Mouse (Mus musculus) left cerebral cortex, adult 11 months (tissue): ENCODE measurements around the gene Poc1b.
"Not testable (repeated sequence)": the region's sequence is repeated elsewhere in the genome, so short reads cannot be mapped to it uniquely, and the experiment has no call there.

Source experiments
- DNase-seq: peaks from one replicate; pipeline ENCODE4 v3.0.0; 2022; ENCODE audit warnings: low spot score

Poc1b gene

DNA sequence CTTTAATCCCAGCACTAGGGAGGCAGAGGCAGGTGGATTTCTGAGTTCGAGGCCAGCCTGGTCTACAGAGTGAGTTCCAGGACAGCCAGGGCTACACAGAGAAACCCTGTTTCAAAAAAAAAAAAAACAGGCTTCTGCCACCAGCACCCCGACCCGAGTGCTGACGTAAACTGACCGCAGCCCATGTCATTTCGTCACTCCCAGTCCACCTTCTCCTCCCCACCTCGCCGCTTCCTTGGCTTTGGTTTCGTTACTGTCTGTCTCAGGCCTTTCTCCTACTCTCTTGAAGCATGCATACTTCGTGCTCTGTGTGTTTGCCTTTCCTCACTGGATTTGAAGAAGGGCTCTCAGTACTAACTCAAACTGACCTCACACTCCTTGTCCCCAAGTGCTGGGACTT, 50.9 kb downstream of the Poc1b start:
- DNase-seq: not testable (repeated sequence)

DNA sequence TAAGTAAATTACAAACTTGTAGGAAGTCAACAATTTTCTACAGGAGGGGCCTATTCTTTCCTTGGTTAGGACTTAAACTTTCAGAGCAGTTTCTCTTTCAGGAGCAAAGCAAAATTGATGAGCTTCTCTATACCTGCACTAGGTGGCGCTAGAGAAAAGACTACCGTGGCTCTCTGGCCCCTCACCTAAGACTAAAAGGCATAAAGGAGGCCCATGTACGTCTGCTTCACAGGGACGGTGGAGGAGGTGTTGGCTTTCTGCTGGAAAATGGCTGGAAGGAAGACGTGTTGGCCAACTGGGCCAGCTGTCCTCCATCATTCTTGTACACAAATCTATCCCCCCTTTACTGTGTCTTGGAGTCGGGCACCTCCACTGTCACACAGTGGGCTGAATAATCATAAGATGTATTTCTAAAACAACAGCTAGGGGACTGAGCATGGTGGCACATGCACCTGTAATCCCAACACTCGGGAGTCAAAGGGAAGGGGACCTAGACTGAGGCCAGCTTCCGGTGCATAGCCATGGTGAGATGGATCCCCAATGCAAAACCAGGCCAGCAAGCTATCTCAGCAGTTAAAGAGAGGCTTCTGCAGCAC, 55.2 kb downstream of the Poc1b start:
- no peak for DNase-seq

DNA sequence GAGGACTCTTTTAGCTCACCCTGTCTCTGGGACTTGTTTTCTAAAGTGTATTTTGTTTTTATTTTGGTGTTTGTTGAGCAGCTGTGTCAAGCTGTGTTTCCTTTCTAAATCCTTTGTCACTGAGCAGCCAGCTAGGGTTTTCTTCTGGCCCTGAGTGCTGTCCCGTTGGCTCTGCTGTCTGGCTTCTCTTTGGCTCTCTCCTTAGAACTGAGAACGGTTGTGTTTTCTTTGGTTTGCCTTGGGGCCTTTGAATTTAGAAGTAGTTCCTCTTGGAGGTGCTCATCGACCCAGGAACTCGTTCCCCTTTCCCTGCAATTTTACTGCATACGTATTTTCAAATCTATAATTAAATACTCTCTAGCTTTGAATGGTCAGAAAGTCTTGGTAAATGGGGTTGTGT, 56.2 kb downstream of the Poc1b start:
- no peak for DNase-seq

DNA sequence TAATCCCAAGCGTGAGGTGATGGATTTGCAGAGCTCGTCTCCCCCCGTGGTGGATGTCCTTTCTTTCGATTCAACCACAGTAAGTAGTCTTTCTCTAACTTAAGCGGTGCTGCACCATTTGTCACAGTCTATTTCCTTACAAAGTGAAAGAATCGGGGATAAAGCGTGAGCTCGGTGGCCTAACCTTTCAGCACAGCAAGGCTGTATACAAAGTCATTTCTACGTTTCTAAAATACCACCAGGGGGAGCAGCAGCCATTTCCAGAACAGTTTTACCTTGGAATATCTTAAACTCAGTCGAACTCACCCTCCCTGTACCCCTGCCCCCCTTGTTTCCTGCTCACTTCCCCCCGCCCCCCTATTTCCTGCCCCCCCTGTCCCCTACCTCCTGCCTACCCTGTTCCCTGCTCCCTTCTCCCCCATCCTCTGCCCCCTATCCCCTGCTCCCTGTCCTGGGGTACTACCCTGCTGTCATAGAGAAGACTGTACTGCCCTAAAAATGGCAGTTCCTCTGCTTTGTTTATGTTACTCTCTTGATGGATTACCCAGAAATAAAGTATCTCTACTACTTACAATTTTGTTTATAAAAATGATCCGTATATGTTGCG, 58.1 kb downstream of the Poc1b start:
- DNase-seq: no peak

DNA sequence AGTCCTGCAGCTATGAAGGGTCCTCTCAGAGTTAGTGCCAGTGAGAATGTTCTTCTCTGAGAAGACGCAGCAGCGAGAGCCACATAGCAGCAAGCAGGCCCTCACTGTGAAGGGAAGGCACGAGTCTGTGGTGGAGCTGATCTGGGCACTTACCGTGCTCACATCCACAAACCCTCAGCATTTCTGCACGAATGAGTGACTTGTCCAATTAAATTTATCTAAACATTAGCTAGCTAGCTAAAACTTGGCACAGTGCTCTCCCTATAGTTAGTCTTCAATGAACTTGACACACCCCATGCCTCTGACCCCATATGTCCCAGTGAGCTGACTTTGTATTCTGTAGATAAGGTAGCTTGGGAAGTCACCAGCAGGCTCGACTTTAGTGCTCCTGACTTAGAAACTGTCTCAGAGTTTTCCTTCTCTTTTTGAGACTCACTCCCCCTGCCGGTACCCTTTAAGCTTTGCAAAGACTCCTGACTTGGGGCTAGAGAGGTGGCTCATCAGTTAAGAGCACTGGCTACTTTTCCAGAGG, 59.0 kb downstream of the Poc1b start:
- no peak for DNase-seq

DNA sequence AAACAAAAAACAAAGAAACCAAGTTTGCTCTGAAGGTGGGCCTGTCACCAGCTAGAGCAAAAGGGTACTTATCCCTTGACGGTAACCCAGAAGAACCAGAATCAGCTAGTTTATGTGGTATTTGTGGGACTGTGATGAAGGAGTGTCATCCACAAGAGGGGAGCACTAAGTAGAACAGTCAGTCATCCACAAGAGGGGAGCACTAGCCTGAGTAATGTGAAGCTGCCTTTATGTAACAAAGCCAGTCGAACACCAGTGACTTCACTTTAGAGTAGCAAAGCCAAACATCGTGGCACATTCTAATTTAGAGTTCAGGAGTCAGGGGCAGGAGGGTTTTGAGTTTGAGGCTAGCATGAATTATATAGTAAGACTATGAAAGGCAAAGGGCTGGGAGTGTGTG, 59.6 kb downstream of the Poc1b start:
- DNase-seq: no peak

DNA sequence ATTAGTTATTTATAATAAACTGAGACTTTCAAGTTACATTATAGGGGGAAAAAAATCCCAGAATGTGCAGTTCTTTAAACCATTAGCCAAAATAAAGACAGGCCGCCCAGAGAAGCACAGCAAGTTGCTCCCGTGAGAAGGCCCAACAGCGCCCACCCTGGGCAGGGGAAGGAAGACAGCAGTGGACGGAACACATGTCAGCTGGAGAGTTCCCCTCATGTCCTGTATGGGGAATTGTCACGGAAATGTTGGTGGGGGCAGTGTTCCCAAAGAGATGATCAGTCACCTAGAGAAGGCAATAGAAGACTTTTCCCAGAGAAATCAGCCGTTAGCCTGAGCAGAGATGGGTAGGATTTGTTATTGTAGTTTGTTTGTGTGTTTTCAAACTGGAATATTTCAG, 61.6 kb downstream of the Poc1b start:
- no peak for DNase-seq

DNA sequence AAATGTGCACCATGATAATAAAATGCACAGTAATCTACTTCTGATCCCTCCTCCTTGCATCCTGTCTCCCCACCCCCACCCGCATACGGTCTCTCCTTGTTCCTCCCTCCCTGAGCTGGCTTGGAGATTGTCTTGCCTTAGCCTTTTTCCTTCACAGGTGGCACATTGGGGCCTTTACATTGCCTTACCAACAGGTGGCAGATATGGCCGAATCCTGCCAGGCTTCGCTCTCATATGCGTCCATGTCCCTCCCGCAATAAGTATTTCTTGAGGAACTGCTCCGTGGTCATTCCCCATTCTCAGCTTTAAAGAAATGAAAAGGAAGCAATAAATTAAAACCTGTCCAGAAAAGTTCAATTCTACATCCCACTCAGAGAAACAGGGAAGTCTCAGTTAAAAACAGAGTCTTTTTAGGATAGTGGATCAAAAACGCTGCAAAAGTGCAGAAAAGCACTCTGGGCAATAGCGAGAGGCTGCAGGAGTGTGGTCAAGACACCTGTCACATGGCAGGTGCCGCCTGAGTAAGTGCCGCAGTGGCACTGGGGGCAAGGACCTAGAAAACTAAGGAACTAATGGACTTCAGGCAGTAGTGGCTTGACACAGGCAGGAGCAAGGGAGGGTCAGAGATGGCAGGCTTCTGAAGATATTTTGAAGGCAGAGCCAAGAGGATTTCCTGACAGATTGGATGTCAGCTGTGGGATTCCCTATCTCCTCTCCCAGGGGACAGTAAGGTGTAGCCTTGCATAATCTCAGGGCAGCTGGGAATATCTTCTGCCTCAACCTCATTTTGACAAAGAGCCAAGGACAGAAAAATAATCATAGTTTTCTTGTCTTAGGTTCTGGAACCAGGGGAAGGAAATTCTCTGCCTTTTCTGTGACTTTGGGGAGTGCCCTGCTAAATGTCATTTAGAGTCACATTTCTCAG, 62.3 kb downstream of the Poc1b start:
- no peak for DNase-seq

DNA sequence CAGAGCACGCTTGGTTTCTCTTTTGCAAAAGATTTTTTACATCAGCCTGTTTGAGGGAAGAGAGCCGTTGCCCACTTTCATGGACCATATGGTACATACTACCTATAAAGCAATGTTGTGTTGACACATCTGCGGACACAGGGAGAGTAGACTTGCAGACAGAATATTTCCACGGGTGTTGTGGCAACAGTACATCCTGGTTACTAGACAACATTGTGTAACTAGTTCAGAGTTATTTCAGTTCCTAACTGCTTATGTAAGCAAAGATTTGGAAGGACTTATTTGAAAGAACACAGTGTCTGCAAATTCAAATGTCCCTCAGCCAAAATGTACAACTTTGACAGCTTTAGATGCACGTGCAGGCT, 62.9 kb downstream of the Poc1b start:
- DNase-seq: no peak

DNA sequence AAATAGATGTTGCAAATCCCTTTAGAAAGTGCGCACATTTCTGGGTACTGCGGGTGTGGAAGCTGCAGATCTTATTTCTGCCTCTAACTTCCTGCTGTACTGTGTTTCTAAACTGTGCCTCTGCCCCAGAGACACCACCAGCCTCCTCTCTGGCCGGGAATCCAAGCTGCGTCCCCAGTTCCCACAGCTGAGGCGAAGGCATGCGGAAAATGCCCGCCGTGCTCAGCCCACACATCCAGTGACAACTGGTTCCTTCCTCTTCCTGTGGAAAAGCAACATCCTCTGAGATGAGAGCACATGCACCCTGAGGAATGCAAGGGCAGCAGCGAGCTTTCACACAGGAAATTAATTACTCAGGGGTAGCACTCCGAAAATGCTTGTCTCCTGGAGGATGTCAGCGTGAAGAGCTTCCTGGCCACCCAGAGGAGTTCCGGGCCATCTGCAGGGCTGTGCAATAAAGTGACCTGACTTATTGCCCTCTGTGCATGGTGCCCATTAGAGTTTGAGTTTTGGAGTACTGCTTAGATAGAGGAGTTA, 65.2 kb downstream of the Poc1b start:
- no peak for DNase-seq

DNA sequence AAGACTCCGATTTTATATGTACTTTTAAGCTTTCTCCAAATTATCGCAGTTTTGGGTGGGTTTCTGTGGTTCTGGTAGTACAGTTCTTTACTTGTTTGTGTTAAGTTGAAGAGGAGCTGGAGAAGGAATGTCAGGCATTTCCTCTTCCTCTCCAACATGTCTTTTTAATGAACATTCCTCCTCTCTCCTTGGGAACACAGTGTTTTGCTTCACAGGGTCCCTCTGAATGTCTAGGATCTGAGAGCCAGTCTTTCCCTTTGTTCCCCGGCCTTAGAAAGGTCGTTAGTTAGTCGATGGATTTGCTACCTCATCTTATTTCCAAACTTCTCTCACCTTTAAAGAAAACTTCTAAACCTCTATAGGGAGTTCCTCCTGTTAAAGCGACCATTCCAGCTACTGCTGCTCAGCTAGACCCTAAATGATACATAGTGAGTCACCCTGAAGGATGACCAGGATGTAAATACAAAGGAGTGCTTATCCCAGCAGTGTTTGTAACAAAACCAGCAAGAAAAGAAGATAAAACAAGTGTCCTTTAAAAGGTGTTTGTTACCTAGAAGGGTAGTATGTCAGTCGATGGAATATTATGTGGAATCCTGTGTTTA, 66.2 kb downstream of the Poc1b start:
- DNase-seq: no peak

DNA sequence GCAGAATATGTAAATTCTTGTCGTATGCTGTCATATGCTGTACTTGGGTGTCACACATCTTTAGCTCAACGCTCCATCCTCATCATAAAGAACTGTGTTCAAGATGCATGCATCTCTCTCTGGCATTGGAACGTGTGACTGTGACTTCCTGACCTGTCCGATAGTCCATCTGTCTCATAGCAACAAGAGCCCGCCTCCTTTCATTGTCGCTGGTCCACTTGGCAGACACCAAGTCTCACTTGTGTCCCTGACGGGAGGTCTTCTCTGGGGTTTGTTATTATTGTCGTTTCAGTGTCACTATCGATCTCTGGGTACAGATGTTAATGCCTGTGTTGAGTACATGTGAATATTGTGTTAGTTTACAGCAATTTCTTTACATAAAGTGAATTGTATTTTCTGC, 70.1 kb downstream of the Poc1b start:
- DNase-seq: no peak

DNA sequence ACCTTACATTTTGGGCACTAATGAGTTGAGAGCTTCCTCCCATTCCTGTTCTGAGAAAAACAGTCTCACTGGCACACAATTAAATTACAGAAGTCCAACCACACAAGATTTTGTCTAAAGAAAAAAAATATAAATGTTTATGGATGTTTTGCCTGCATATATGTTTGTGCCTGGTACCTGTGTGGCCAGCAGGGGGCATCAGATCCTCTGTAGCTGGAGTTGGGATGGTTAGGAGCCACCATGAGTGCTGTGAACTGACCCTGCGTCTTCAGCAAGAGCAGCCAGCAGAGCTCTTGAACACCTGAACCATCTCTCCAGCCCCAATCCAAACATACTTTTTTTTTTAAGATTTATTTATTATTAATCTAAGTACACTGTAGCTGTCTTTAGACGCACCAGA, 71.3 kb downstream of the Poc1b start:
- no peak for DNase-seq

DNA sequence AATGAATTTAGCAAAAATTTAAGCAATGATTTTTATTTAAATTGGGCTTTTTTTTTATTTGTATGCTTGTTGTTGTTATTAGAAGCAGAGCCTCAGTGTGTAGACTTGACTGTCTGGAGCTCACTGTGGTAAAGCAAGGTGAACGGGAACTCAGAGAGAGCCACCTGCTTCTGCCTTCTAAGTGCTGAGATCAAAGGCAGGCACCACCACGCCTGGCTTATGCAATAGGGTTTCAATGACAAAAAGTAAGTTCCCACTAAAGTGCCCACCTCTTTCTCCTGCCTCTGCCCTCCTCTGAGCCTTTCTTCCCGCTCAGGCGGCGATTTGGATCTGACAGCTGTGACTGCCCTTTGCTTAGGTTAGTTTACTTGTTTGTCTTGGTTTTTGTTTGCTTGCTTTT, 72.3 kb downstream of the Poc1b start:
- DNase-seq: no peak

DNA sequence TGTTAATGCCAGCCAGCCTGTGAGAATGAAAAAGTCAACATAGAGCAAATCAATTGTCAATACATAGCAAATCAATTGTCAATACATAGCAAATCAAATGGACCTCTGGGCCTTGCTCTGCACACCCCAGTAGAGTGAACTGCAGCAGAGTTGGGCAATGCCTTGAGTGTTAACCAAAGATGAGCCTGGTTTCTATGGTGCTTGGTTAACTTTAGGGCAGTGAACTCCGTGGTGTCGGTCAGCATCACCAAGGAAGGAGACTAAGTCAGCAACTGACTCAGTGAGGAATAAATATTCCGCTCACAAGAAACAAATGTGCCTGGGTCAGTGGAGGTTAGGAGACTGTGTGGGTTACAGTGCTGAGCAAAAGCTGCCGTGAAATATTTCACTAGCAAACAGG, 72.7 kb downstream of the Poc1b start:
- no peak for DNase-seq

DNA sequence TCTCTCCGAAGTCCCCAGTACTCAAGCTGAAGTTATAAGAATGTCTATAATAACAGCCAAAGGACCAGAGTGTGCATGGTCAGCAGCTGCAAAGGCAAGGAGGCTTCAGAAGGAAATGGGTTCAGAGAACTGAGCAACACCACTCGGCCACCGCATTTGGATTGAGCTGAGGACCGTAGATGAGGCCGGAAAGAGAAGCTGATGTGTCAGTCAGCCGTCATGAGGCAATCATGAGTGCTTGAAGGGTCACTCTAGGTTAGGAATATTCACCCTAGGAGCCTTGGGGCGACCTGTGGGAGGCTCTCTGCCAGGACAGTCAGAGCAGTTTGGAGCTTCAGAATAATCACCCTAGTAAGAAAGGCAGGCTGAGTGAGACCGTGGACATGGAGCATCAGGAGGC, 74.7 kb downstream of the Poc1b start:
- no peak for DNase-seq

DNA sequence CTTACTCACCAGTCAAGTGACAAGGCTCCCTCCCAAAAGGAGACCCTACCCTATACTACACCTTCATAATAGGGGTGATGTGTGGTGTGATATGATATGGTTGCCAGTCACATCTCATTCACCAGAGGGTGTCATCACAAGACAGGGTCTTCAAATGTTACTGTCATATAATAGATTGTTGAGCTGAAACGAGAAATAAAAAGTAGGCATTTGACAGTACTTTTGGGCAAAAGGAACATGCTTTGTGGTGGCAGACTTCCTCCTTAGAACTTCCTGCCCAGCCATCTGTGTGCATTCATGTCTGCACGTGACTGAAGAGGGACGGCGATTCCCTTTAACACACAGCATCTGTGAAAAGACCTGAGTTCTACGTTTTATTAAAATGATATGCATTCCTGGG, 75.3 kb downstream of the Poc1b start:
- no peak for DNase-seq

DNA sequence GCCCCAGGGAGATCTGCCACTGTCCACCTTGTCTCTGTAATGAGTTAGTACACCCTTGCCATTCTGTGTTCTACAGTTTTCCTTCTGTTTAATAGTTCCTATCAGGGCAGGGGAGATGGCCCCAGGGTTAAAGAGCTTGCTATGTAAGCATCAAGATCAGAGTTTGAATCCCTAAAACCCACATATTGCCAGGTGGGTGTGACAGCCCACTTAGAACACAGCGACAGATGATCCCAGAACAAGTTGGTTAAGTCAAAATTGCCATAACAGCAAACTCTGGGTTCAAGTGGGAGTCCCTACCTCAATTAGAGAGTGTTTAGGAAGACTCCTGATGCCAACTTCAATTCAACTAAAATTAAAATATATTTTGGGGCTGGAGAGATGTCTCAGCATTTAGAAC, 81.3 kb downstream of the Poc1b start:
- no peak for DNase-seq

DNA sequence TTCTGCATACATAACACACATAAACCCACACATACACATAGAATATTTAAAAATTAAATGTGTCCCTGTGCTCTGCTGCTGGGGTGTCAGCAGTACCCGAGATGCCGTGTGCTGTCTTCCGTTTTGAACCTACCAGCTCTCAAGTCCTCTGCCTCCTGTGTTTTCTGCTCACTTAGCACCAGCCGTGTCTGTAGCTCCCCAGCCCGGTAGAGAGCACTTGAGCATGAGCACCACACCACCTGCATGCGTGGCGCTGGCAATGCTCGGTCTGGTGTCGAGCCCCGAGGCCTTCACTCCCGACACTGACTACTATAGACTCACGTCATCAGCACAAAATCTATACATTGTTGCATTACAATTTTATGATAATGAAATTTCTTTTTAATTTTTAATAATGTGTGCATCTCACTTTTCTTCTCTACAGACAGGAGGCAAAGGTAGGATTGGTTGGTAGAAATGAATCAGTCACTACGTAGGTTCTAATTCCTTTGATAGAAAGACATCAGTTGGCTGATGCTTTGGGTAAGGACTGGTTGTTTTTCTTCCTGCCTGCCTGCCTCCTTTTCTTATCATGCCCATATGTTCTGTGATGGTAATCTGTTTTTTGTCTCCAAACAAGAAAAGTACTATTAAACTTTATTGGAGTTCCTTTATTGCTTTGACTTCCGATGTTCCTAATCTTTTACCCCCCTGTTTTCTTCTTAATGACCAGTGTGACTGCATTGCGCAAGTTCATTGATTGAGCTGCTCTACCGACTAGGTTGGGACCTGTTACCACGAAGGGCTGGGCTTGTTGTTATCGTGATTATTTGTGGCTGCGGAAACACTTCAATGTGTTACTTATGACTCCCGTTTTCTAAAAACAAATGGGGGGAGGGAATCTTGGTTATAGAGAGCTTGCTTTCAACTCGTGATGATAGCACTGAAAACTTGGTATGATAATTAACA, 82.1 kb downstream of the Poc1b start:
- DNase-seq: no peak

DNA sequence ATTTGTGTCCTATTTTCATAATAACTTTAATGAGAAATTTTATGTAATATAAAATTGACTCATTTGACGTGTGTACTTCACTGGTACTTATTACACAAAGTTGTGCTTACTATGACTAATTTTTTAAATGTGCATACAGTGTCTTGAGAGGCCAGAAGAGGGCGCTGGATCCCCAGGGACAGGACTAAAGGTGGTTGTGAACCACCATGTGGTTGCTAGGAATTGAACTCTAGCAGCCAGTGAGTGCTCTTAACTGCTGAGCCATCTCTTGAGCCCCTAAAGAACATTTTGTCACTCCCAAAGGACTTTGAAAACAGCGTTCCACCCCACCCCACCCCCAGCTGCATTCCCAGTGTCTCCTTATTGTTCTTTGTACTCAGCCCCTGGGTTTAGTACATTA, 84.0 kb downstream of the Poc1b start:
- DNase-seq: no peak

DNA sequence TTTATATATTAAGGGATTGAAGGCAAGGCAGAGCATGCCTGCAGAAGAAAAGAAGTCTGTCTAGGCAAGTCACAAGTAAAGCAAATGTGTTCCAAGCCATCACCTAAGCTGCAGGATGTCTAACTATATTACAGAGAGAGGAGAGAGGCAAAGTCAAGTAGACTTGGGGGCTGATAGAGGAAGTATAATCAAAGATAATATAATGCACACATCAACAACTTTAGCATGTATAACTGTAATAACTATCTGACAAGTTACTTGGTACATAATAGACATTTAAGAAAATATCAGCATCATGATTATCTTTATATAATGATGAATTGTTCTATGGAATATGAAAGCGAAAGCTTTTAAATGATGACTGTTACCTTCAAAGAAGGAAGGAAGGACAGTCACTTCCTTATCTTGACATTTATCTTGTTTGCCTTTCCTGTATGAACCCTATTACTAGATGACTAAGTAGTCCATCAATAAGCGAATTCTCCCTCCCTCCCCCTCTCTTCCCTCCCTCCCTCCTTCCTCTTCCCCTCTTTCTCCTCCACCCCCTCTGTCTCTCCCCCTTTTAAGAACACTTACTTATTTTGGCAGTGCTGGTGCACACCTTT, 87.7 kb downstream of the Poc1b start:
- DNase-seq: no peak
